Mouse (Mus musculus): ENCODE measurements at regions not wholly inside any gene's neighbourhood (a gene's known extent, or its start where the extent isn't known, plus 50 kb on each side); places are given as distances from the start of the nearest gene placed in this dataset. TPM values are rescaled to one million over a fixed set of nuclear protein-coding genes. Genes with fewer than 3 reads are reported as not detected.

DNA sequence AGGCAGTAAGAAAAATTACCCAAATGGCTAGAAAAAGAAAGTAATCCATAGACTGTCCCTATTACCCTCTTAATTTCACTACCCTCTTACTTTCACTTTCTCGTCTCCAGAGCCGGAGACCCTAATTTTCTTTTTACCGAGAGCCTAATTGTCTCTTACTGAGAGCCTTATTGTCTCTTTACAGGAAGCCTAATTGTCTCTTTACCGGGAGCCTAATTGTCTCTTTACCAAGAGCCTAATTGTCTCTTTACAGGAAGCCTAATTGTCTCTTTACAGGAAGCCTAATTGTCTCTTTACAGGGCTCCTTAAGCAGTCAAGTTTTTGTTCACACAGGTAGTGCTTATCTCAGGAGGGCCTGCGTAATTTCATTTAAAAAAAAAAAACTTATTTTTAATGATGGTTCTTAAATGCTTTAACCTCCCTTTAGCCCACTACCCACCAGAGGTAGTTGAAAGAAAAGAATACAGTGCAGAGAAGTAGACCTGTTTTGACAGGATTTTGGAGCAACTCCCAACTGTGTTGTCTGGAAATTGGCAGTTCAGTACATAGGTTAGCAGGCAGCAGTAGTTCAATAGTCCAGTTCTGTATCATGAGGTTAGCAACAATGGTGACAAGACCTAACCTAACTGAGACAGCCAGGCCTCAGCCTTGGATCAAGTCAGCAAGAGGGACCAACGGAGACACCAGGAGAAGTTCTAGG, 724.2 kb downstream of the Rpia start:
- Histone ChIP-seq H3K4me3 (no peak overlapping the region), H3K27ac (replicated peaks) (no peak overlapping the region), H3K27me3 (replicated peaks; ENCODE audit: low read depth, poor library complexity, severe bottlenecking) (no peaks in the 10 kb centered on the region), H3K36me3 (replicated peaks) (no peaks in the 10 kb centered on the region), H3K9me3 (peaks cover 4% of the 10 kb centered on the region), H3K4me1 (no peaks in the 10 kb centered on the region)
- DNase-seq (ENCODE audit: low spot score) = no peak
- WGBS = 67% methylated on average over 6 of the region's 6 CpGs

DNA sequence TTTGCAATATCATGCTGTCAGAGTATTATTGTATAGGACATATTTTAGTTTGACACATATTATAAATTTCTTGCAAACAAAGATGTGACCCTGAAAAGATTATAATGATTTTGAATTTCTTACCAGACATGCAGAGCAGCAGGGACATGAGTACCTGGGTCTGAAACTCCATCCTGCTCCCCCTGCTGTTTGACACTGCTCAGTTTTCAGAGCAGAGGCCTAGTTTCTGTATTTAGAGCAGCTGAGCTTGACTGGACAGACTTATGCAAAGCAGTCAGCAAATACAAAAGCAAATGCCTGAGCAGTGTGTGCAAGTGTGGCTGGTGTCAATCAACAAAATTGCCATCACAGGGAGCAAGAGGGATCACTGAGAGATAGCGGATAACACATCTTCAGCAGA, 733.0 kb downstream of the Rpia start:
- Histone ChIP-seq H3K27ac (replicated peaks) (no peak overlapping the region), H3K4me1 (no peaks in the 10 kb centered on the region), H3K9me3 (no peaks in the 10 kb centered on the region), H3K4me3 (no peak overlapping the region), H3K36me3 (replicated peaks) (no peaks in the 10 kb centered on the region), H3K27me3 (replicated peaks; ENCODE audit: low read depth, poor library complexity, severe bottlenecking) (no peaks in the 10 kb centered on the region)
- WGBS = 90% methylated on average over 1 of the region's 1 CpGs
- no peak for DNase-seq (ENCODE audit: low spot score)

DNA sequence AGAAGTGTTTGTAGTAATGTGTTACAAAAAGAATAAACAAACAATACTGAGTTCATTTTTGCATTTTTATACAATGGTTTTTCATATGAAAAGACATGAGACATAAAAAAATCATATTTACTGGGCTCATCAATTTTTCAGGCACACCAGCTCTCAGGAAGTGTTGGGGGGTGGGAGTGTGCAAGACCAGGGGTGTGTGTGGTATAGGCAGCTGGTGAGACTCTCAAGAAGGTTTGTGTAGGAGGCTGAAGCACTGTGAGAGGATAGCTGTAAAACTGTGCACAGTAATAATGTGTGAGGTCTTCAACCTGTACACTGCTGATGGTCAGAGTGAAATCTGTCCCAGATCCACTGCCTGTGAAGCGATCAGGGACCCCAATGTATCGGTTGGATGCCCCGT, 733.7 kb downstream of the Rpia start:
- Histone ChIP-seq H3K36me3 (replicated peaks) (no peaks in the 10 kb centered on the region), H3K9me3 (no peaks in the 10 kb centered on the region), H3K27me3 (replicated peaks; ENCODE audit: low read depth, poor library complexity, severe bottlenecking) (no peaks in the 10 kb centered on the region), H3K4me3 (no peak overlapping the region), H3K4me1 (no peaks in the 10 kb centered on the region), H3K27ac (replicated peaks) (no peak overlapping the region)
- 90% methylated on average over 3 of the region's 3 CpGs for WGBS
- no peak for DNase-seq (ENCODE audit: low spot score)

DNA sequence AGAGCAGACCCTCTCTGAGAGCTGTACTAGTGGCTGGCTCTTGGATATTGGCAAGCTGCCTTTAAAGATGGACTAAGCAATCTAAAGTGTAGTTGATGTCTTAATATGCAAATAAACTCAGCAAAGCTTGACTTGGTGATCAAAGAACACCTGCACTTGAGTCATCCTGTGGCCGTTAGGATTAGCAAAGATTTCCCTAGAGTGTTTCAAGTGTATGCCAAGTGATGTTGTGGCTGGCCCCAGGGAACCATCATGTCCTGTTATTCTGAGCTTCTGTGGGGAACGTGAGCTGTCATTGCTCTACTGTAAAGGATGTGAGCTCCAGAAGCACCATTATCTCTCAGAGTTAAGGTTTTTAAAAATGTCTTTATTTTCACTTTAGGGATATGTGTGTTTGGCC, 751.1 kb downstream of the Rpia start:
- H3K36me3 ChIP-seq (replicated peaks) = no peaks in the 10 kb centered on the region
- WGBS = 70% methylated on average over 2 of the region's 2 CpGs
- no peaks in the 10 kb centered on the region for H3K27me3 ChIP-seq (replicated peaks; ENCODE audit: low read depth, poor library complexity, severe bottlenecking)
- DNase-seq (ENCODE audit: low spot score) = no peak
- no peaks in the 10 kb centered on the region for H3K4me1 ChIP-seq
- no peak overlapping the region for H3K4me3 ChIP-seq
- H3K27ac ChIP-seq (replicated peaks) = no peak overlapping the region
- H3K9me3 ChIP-seq = no peaks in the 10 kb centered on the region

DNA sequence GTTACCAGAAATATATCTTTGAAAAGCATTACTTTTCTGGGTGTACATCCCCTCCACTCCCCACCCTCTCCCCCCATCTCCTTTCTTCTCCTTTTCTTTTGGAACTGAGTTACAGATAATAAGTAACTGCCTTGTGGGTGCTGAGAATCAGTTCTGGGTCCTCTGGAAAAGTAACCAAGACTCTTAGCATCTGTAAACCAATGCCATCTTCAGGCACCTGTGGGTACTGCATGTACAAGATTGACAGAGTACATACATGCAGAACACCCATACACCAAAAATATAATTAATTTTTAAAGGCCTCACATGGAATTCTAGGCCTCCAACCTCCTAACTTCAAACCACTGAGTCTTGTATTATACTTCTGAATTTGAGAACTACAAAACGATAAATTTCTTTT, 758.4 kb downstream of the Rpia start:
- WGBS = 82% methylated on average over 1 of the region's 1 CpGs
- no peak overlapping the region for H3K4me3 ChIP-seq
- DNase-seq (ENCODE audit: low spot score) = no peak

DNA sequence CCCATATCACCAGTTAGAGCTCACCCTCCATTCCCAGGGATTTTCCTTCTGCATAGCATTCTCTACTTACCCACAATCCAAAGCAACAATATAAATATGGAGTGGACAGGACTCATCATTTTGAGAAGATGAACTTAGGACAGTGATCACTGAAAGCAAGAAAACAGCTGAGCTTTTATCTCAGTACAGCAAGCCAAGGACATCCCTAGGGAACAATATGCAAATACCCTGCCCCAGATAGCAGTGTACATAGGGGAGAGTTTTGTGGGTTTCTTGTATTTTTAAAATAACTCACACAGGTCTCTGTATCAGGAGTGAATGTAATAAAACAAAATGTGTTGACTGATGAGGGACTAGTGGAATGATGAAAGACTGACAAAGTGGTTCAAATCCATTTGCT, 780.5 kb downstream of the Rpia start:
- Histone ChIP-seq H3K9me3 (no peaks in the 10 kb centered on the region), H3K27me3 (replicated peaks; ENCODE audit: low read depth, poor library complexity, severe bottlenecking) (no peaks in the 10 kb centered on the region), H3K4me1 (no peaks in the 10 kb centered on the region), H3K4me3 (no peak overlapping the region), H3K27ac (replicated peaks) (no peak overlapping the region), H3K36me3 (replicated peaks) (no peaks in the 10 kb centered on the region)
- no peak for DNase-seq (ENCODE audit: low spot score)

More for the DNA sequence above, 758.4 kb downstream of the Rpia start:
- Histone ChIP-seq H3K4me1 (no peaks in the 10 kb centered on the region), H3K36me3 (replicated peaks) (no peaks in the 10 kb centered on the region), H3K27ac (replicated peaks) (no peak overlapping the region), H3K9me3 (no peaks in the 10 kb centered on the region), H3K27me3 (replicated peaks; ENCODE audit: low read depth, poor library complexity, severe bottlenecking) (no peaks in the 10 kb centered on the region)

Small RNA genes lying in the stretch of these regions (microRNA-seq; reads per million reads assigned to microRNA genes)
- gene Gm23694 = not detected
- gene Gm24096 = not detected

All from embryonic facial prominence, embryonic 10.5 days (tissue).